Mouse (Mus musculus) mesoderm, embryonic 11.5 days (tissue): ENCODE data around the gene Nqo2.

Experiments
- DNase-seq: peaks from one replicate; pipeline ENCODE4 v3.0.0-alpha.2; 2012; ENCODE audit warnings: low read depth, low spot score

Nqo2 gene

DNA sequence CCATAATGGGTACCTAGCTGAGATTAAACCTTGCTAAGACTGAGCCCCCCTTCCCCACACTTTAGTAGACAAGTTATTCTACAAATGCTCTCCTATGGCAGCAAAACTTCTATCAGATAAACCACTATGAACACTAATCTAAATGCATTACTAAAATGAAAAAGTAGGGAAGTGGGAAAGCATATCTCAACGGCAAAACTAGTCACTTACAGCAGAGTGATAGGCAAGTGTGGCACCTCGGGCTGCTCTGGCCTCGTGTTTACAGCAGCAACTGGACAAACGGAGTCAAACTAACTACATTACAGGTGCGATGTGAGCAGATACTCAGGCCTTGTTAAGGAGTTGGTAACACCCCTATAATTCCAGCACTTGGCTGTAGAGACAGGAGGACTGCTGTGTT, 25.1 kb downstream of the Nqo2 start:
- DNase-seq, result no peak

DNA sequence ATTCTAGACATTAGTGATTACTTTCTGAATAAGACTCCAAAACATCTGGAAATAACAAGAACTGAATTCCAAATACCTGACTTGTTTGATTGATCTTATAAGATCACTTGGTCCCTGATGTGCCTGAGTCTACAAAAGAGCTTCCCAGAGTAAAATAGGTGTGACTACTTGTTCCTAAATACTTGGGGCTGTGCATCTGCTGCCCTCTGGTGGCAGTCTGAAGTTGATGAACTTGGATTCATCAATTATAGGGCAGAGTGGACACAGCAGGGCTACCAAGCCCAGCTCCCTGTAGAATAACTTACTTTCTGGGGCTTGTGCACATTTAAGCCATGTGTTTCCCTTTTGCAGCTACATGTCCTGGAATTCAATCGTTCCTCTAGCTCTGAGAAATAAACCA, 30.7 kb downstream of the Nqo2 start:
- DNase-seq, result peak; percentile 84

DNA sequence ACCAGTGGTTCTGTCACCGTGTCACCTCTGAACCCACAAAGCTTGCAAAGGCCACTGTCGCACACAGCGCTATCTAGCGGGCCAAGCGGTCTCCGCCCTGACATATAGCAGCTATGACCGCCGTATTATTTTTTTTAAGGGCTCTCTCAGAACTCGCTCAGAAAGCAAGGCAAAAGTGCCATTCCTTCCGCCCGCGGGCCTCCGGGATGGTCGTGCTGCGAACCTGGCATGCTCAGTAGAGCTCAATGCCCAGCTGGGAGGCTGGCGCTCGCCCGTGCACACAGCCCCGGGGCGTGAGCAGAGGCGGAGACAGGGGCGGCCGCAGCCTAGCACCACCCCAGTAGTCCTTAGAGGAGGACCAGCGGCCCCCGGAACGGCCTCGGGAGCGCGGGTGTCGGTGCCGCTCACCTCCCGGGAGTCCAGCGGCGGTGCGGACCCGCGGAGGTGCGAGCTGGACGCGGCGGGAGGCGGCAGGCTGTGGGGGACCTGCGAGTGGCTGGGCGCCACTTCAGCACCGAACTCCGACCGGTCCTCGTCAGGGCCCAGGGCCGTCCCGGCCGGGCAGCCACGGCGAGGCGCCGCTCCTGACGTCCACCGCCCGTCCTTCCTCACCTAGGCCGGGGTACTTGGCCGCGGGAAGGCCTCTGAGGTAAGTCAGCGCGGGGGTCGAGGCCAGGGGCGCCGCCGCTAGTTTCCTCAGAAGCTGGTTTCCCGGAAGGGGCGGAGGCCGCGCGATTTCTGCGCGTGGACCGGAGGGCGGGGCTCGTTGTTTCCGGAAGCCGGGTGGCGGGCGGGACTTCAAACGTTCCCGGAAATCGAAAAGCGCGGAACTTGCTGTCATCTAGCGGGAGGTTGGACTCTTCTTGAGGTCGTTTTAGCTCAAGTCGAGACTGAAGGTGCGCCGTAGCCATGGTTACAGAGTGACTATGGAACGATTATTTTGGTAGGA, 37.8 kb downstream of the Nqo2 start, which contains the start of the genes Ripk1 and Serpinb6a:
TSS of gene Ripk1 (plus strand) at position 306 of the 949 bp plus-strand sequence.
TSS of gene Serpinb6a (minus strand) at position 737 of the 949 bp plus-strand sequence.
- DNase-seq, result peak; percentile 89

DNA sequence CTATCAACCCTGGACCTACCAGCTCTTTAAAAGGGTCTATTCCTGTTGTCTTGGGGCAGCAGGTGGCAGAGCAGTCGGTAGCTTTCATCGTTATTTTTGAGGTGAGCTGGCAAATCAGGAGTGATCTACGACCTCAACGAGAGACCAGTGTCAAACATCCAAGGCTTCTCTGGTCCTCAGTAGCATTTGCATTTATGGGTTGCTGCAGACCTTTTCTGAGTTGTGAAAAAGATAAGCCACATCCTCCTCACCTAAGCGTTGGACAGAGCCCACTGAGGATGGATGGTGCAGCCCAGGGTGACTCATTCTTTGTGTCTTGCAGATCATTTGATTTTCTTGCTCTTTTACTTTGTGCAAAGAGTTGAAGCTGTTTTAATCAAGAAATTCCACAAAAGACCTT, 38.6 kb downstream of the Nqo2 start:
- no peak for DNase-seq

GRCm38 (mm10) chr13:34007234-34007633, 42.7 kb downstream of the Nqo2 start:
- DNase-seq, result no peak

- DNase-seq, result no peak
Observed at GRCm38 (mm10) chr13:34016927-34017569, 52.6 kb downstream of the Nqo2 start.

- DNase-seq, result no peak
Observed at GRCm38 (mm10) chr13:34018521-34018920, 54.0 kb downstream of the Nqo2 start.

DNA sequence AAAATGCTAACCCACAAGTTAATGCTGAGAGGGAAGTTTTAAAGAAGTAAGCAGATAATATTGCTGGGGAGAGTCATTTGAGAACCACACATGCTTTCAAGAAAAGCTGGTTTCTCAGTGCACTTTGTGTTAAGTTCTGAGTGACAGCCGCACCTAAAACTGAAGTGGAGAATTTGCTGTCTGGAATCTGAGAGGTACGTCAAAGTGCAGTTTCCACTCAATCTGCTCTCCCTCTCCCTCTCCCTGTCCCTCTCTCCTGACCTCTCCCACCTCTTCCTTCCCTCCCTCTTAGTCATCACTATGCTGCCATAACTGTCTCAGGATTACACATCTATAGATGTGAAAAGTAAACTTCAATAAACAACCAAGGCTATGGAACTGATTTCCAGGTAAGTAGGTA, 57.5 kb downstream of the Nqo2 start:
- no peak for DNase-seq

DNA sequence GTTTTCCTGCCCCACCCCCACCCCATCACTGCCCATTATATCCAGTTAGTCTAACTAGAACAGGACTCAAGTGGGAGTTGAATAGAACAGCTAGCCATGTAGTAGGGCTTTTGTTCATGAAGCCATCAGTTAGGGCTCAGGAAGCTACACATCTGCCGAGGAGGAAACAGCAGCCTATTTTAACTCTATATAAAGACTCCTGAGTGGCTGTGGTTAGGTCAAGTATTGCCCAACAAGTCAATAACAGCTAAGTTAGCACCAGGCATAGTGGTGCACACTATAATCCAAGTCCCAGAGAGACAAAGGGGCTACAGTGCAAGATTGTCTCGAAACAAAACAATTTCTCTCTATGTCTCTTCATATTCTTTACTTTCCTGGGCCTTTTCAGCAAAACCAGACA, 67.6 kb downstream of the Nqo2 start:
- DNase-seq, result no peak

- DNase-seq, result no peak
Observed at GRCm38 (mm10) chr13:34035424-34035823, 70.9 kb downstream of the Nqo2 start.

DNA sequence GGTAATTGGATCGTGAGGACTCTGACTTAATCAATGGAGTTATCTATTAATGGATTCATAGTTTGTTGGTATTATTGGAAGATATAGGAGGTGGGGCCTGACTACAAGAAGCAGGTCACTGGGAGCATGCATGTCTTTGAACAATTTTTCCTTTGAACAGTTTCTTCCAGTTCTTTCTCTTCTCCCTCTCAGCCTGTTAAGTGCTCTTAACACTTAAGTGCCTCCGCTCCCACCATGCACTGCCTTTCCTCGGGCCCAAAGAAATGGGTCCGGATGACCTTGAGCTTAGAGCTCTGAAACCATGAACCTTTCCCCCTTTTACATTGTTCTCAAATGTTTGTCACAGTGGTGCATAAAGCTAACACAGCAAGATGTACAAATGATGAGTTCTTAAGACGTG, 72.2 kb downstream of the Nqo2 start:
- DNase-seq, result no peak

DNA sequence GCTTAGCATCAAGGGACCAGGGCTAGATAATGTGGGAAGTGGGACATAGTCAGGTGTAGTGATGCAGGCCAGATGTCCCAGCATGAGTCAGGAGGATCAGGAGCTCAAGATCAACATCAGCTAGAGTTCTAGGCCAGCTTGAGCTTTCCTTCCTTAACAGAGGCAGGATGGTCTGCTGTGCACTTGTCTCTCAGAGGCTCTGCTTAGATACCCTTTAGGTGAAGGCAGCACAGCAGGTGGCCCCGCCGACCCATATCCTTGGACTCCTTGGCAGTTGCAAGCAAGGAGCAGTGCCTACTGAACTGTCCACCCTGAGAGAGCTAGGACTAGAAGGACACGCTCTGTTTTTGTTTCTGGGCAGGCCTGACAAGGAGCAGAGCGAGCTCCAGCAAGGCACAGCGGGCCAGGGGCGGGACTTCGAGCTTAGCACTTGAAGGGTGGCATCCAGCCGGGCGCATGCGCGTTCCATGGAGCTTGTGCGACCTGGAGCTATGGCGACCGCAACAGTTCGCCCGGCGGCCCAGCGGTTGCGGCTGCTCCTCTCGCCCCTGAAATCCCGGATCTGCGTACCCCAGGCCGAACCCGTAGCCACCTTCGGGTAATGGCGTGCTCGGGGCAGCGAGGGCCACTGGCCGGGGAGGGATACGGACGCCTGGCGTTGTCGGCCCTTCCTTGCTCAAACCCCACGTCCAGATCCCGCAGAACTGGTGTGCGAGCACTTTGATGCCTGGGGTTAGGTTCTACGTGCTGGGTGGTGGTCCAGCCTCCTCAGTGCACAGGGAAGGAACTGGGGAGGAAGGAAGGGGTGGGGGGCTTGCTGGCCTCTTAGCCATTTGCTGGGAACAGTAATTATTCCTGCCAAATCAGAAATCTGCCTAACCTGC, 72.9 kb downstream of the Nqo2 start, which contains the start of gene Bphl:
TSS of gene Bphl (plus strand) at position 426 of the 884 bp plus-strand sequence.
- DNase-seq, result peak; percentile 94

DNA sequence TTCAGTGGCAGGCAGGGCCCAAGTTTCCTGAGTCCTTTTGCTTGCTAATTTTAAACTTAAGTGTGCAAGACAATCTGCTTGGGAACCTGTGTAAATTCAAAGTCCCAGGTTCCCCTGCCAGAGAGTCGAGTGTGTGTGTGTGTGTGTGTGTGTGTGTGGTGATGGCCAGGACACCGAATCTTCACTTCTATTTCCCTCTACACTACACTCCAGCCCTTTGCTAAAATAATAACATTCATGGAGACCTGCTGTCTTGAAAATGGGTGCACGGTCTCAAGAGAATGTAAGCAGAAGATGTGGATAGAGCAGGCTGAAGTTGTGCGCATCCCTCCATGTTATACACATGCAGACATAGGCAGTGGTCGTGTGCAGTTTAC, 73.6 kb downstream of the Nqo2 start:
- no peak for DNase-seq
